Mouse (Mus musculus): Measurements from ENCODE around the gene Shank2.

- TF ChIP-seq CTCF (IDR thresholded peaks at IDR 0.05; ENCODE audit: low read depth) (no peak), EP300 (IDR thresholded peaks at IDR 0.05; ENCODE audit: low read depth) (no peak)
These were observed 471.8 kb downstream of the Shank2 start for GRCm38 (mm10) chr7:144473486-144473885.

Measured in liver, postnatal 0 days (tissue).